7 mouse cellular contexts compared by ENCODE assay signal in the genomic region with DNA sequence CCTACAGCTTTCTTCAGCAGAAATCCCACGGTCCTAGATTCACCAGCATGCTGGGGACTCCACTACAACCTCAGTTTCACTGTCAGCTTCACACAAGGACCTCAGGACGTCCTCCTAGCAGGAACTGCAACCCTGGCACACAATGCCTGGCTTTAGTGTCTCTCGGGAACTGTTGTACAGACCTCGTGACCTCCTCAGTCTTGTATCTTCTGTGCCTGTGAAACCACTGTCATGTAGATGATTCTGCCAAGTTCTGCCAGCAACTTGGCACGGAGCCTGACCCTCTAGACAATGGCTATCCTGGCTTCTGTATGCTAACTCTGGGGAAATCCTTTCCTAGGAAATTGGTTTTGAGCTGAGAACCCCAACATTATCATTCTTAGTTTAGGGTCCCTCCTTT. TPM values are rescaled to one million over a fixed set of nuclear protein-coding genes. Genes with fewer than 3 reads are reported as not detected.
DNase-seq lines count a peak whose midpoint lies in the region; ATAC-seq lines count a peak whose summit lies in the region.

No protein-coding gene starts in this region.

- intact Hi-C loops in heart, postnatal 14 days (cut with DNase I) = no loop called here

- no peaks in the 10 kb centered on the region for H3K27me3 ChIP-seq in forebrain, embryonic 15.5 days

- H3K27ac ChIP-seq in forebrain, embryonic 15.5 days (replicated peaks) = no peak overlapping the region

- H3K9ac ChIP-seq in forebrain, embryonic 15.5 days (replicated peaks) = no peak overlapping the region

- H3K4me3 ChIP-seq in forebrain, embryonic 15.5 days = no peak overlapping the region

- DNase-seq in ovary, postnatal 36 days (ENCODE audit: low spot score) = peak; percentile 39
- DNase-seq in ovary, adult 18-20 months (ENCODE audit: low spot score) = no peak
- DNase-seq in cerebellum, adult 9-10 months = peak; percentile 86
- DNase-seq in heart, postnatal 14 days = peak; percentile 57 to 67
- DNase-seq in skeletal muscle tissue, adult 2 months (ENCODE audit: low read depth, low spot score) = peak; percentile 23
- no peak for DNase-seq in gastrocnemius, adult 8-10 months (ENCODE audit: low spot score in 2 of 2)

- H3K9me3 ChIP-seq in forebrain, embryonic 15.5 days = no peaks in the 10 kb centered on the region

- 47% methylated on average over 5 of the region's 5 CpGs for WGBS in forebrain, embryonic 15.5 days

- no peak overlapping the region for H3K4me2 ChIP-seq in forebrain, embryonic 15.5 days (replicated peaks)

- no peak for ATAC-seq in forebrain, embryonic 15.5 days (replicated peaks)

- H3K36me3 ChIP-seq in forebrain, embryonic 15.5 days = no peaks in the 10 kb centered on the region

- peaks cover 17% of the 10 kb centered on the region; the same call in 1 of the 2 replicates for H3K4me1 ChIP-seq in forebrain, embryonic 15.5 days

RNA-seq across cellular contexts. Expression of gene Prkaa2, which starts 14.4 kb away (rescaled TPM):
- 10 to 100 TPM; 66.3 to 68.0 TPM for total RNA-seq in heart, postnatal 14 days (2021)
- polyA plus RNA-seq in forebrain, embryonic 15.5 days (2015; fragmentation: Nextera tagmentation; extraction: Ambion mirVana) = 11.2 and 11.5 TPM in 2 replicates
- 100 to 1,000 TPM; 137 to 175 (median 164) TPM for total RNA-seq in gastrocnemius, adult 8-10 months (2022)

Comparison
In these comparisons a context has a peak if more than half of its experiments do, and no peak if none do; other contexts are left out.
1. DNase-seq: peak in ovary, postnatal 36 days (single experiment), cerebellum, adult 9-10 months (single experiment), heart, postnatal 14 days (2 of 2) and skeletal muscle tissue, adult 2 months (single experiment); none in ovary, adult 18-20 months (single experiment) and gastrocnemius, adult 8-10 months (0 of 2).